13 mouse cellular contexts compared by ENCODE assay signal in the genomic region with DNA sequence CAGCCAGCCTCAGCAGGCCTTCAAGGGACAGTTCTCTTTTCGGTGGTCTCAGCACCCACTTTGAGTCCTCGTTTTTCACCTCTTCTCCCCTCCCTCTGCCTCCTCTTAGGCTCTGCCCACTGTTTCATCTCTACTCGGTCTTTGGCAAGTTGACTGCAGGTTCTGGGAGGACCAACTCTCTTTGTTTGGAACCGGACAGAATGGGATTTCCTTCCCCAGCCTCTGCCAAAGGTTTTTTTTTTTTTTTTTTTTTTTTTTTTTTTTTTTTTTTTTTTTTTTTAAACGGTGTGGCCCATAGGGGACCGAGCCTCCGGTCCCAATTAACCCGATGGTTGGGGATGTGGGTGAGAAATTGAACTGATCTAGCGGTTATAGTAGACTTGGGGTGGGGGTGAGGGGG. TPM values are rescaled to one million over a fixed set of nuclear protein-coding genes. Genes with fewer than 3 reads are reported as not detected.
DNase-seq lines count a peak whose midpoint lies in the region; ATAC-seq and TF ChIP-seq lines count a peak whose summit lies in the region.
"Had no signal": no experiment of that assay in that cellular context is flagged by ENCODE, and none has a peak within 500 bp of the region (broad histone marks: within the 10 kb centered on the region; RNA-seq: fewer than 3 reads in every experiment).

No protein-coding gene starts in this region.

- H3K4me3 ChIP-seq in kidney, embryonic 16.5 days (ENCODE audit: low read length): peak overlapping the region; percentile 68
- peak overlapping the region; percentile 60; the same call in 1 of the 2 replicates for H3K4me3 ChIP-seq in E14TG2a.4 (replicated peaks; ENCODE audit: low read length)
- peak overlapping the region; percentile 42; the same call in 1 of the 2 replicates for H3K4me3 ChIP-seq in embryonic facial prominence, embryonic 10.5 days
- no peak overlapping the region for H3K4me3 ChIP-seq in limb, embryonic 12.5 days (replicated peaks)
- H3K4me3 ChIP-seq: midbrain, embryonic 15.5 days had no signal

- peak overlapping the region; percentile 98 for H3K27ac ChIP-seq in kidney, embryonic 16.5 days (ENCODE audit: low read length)
- H3K27ac ChIP-seq in embryonic facial prominence, embryonic 10.5 days (replicated peaks): no peak overlapping the region; the same call in 1 of the 2 replicates
- no peak overlapping the region for H3K27ac ChIP-seq in limb, embryonic 12.5 days
- H3K27ac ChIP-seq: midbrain, embryonic 15.5 days had no signal

- H3K4me2 ChIP-seq in kidney, embryonic 16.5 days (replicated peaks; ENCODE audit: low read depth, low read length): peak overlapping the region; percentile 70
- peak overlapping the region; percentile 27; the same call in 1 of the 2 replicates for H3K4me2 ChIP-seq in limb, embryonic 12.5 days
- H3K4me2 ChIP-seq: midbrain, embryonic 15.5 days had no signal

- ATAC-seq in kidney, embryonic 16.5 days (ENCODE audit: low FRiP score, low TSS enrichment): no peak
- ATAC-seq in limb, embryonic 12.5 days (ENCODE audit: insufficient number of reproducible peaks, insufficient read depth, low FRiP score, low TSS enrichment, low read depth): no peak
- ATAC-seq: midbrain, embryonic 15.5 days had no signal

- H3K4me1 ChIP-seq in kidney, embryonic 16.5 days (ENCODE audit: insufficient read depth, low read length): peaks cover 40% of the 10 kb centered on the region
- H3K4me1 ChIP-seq in E14TG2a.4 (replicated peaks; ENCODE audit: low read depth, low read length): peaks cover 75% of the 10 kb centered on the region
- H3K4me1 ChIP-seq in embryonic facial prominence, embryonic 10.5 days: peaks cover 52% of the 10 kb centered on the region
- peaks cover 36% of the 10 kb centered on the region for H3K4me1 ChIP-seq in limb, embryonic 12.5 days (replicated peaks)

- H3K9ac ChIP-seq in kidney, embryonic 16.5 days (replicated peaks; ENCODE audit: low read length): peak overlapping the region; percentile 93
- H3K9ac ChIP-seq in limb, embryonic 12.5 days (replicated peaks): no peak overlapping the region
- H3K9ac ChIP-seq: midbrain, embryonic 15.5 days had no signal

- peaks cover 75% of the 10 kb centered on the region for H3K27me3 ChIP-seq in kidney, embryonic 16.5 days (ENCODE audit: insufficient read depth, low read length)
- H3K27me3 ChIP-seq in E14TG2a.4 (ENCODE audit: insufficient read depth, low read length): peaks cover 99% of the 10 kb centered on the region
- H3K27me3 ChIP-seq in embryonic facial prominence, embryonic 10.5 days (replicated peaks; ENCODE audit: low read depth, poor library complexity, severe bottlenecking): peaks cover 100% of the 10 kb centered on the region
- peaks cover 98% of the 10 kb centered on the region for H3K27me3 ChIP-seq in limb, embryonic 12.5 days

- no peak for DNase-seq in kidney, adult 11 months
- no peak for DNase-seq in embryonic facial prominence, embryonic 10.5 days (ENCODE audit: low spot score)
- no peak for DNase-seq in adrenal gland, postnatal 14 days
- DNase-seq in adipocyte (ENCODE audit: low spot score): no peak
- DNase-seq in layer of hippocampus, postnatal 10 days (ENCODE audit: low spot score in 2 of 2): no peak
- DNase-seq: left cerebral cortex, postnatal 4 days; thymus, postnatal 25 days had no signal

- no peaks in the 10 kb centered on the region for H3K36me3 ChIP-seq in kidney, embryonic 16.5 days (ENCODE audit: insufficient read depth, low read length)
- no peaks in the 10 kb centered on the region for H3K36me3 ChIP-seq in E14TG2a.4 (ENCODE audit: insufficient read depth, low read length)
- H3K36me3 ChIP-seq in embryonic facial prominence, embryonic 10.5 days (replicated peaks): no peaks in the 10 kb centered on the region
- H3K36me3 ChIP-seq in limb, embryonic 12.5 days: no peaks in the 10 kb centered on the region
- H3K36me3 ChIP-seq: G1E; midbrain, embryonic 15.5 days had no signal

- TF ChIP-seq CTCF in E14TG2a.4 (conservative IDR thresholded peaks at IDR 0.05; ENCODE audit: low read length): no peak

- WGBS in kidney, embryonic 16.5 days: 1% methylated on average over 9 of the region's 9 CpGs
- WGBS in embryonic facial prominence, embryonic 10.5 days: under 1% methylated on average over 9 of the region's 9 CpGs
- WGBS in limb, embryonic 12.5 days: under 1% methylated on average over 9 of the region's 9 CpGs

- H3K9me3 ChIP-seq in kidney, embryonic 16.5 days (ENCODE audit: low read length): no peaks in the 10 kb centered on the region
- H3K9me3 ChIP-seq in E14TG2a.4 (ENCODE audit: low read length): no peaks in the 10 kb centered on the region
- H3K9me3 ChIP-seq in embryonic facial prominence, embryonic 10.5 days: no peaks in the 10 kb centered on the region
- H3K9me3 ChIP-seq in limb, embryonic 12.5 days: no peaks in the 10 kb centered on the region
- H3K9me3 ChIP-seq: midbrain, embryonic 15.5 days had no signal

RNA-seq across cellular contexts. Expression of gene Pax2, which starts 4.8 kb away (rescaled TPM):
- polyA plus RNA-seq in kidney, embryonic 16.5 days (2015; fragmentation: Nextera tagmentation; extraction: Ambion mirVana): 23.8 and 33.2 TPM in 2 replicates
- polyA plus RNA-seq in embryonic facial prominence, embryonic 10.5 days (2016; fragmentation: Nextera tagmentation; extraction: Ambion mirVana): 1.00 and 1.8 TPM in 2 replicates
- polyA plus RNA-seq in limb, embryonic 12.5 days (2016; fragmentation: Nextera tagmentation; extraction: Ambion mirVana): not detected in 2 replicates
- not detected in 2 replicates for total RNA-seq in adrenal gland, postnatal 14 days (2021)
- under 1 TPM; 0.20 to 0.37 TPM for total RNA-seq in layer of hippocampus, postnatal 10 days (2021)
- polyA plus RNA-seq: G1E; spleen, adult 2 months had no signal
